Mouse (Mus musculus): ENCODE measurements around the gene Clvs2. TPM values are rescaled to one million over a fixed set of nuclear protein-coding genes. Genes with fewer than 3 reads are reported as not detected.

The Clvs2 gene
- polyA plus RNA-seq (2015; fragmentation: Nextera tagmentation; extraction: Ambion mirVana): 0.07 TPM in 1 of 2 replicates, not detected in the other

DNA sequence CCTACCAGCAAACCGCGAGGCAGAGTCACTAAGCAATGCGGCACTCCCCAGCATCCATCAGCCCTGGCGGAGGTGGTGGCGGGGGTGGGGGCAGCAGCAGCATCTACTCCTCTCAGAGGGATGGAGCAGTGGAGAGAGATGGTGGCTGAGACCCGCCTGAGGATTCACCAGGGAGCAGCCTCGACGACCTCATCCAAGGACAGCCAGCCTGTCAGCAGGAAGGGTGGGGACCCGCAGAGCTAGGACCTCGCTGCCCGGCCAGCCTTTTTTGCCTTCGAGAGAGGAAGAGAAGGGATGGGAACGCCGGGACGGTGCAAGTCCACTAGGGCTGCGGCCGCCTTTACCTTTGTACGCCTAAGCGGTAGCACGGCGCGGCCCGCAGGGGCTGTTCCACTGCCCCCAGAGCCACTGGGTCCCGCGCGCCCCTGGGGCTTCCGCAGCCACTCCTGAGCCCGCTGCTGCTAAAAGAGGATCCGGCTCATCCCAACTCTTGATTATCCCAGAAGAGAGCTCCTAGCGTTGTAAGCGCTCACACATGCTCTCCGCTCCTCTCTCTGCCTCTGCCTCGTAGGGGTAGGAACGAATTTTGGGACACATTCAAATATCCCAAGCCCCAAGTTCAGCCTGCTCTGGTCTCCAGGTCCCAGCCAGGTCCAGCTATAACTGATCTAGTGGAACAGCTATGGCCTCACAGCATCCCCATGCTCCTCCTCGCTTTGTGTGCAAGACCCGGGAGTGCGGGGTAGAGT is at the start of gene Clvs2:
Clvs2 (minus strand) TSS at position 639 of the 749 bp plus-strand sequence.
- no peak within 1 kb of the TSS for H3K9ac ChIP-seq
- no peaks in the 10 kb centered on the region for H3K9me3 ChIP-seq (replicated peaks)
- peak within 1 kb of the TSS; percentile 33 for H3K4me3 ChIP-seq (replicated peaks)
- ATAC-seq (ENCODE audit: insufficient number of reproducible peaks, low FRiP score, low TSS enrichment, low read depth): 0 out of 2 replicates have a peak, but pooled peaks have one; percentile 34
- H3K27ac ChIP-seq (replicated peaks): no peak within 1 kb of the TSS
- under 1% methylated on average over 37 of the region's 37 CpGs for WGBS
- 0 out of 2 replicates have a peak, but pooled peaks cover 3% of the 10 kb centered on the region for H3K27me3 ChIP-seq
- H3K36me3 ChIP-seq: no peaks in the 10 kb centered on the region
- H3K4me2 ChIP-seq (replicated peaks): peak within 1 kb of the TSS; percentile 56
- H3K4me1 ChIP-seq: no peaks in the 10 kb centered on the region

DNA sequence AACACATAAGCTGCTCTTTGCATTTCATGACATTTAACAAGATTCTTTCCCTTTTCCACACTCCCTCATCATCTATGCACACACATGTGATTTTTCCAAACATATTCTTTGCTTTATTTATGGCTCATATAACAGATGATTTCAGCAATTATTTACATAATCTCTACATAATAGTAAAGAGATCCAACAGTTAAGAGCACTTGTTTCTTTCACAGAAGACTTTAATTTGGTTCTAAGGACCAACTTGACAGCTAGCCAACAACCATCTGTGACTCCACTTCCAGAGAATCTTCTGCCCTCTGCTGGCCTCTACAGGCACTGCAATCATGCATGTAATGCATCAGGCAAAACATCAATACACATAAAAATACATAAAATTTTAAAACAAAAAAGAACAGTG is 28.6 kb upstream of the Clvs2 start:
- no peak overlapping the region for H3K4me2 ChIP-seq (replicated peaks)
- H3K36me3 ChIP-seq: no peaks in the 10 kb centered on the region
- ATAC-seq (ENCODE audit: insufficient number of reproducible peaks, low FRiP score, low TSS enrichment, low read depth): no peak
- H3K27me3 ChIP-seq: no peaks in the 10 kb centered on the region
- H3K4me1 ChIP-seq: no peaks in the 10 kb centered on the region
- no peak overlapping the region for H3K27ac ChIP-seq (replicated peaks)
- H3K9ac ChIP-seq: no peak overlapping the region
- H3K9me3 ChIP-seq (replicated peaks): no peaks in the 10 kb centered on the region
- no peak overlapping the region for H3K4me3 ChIP-seq (replicated peaks)

DNA sequence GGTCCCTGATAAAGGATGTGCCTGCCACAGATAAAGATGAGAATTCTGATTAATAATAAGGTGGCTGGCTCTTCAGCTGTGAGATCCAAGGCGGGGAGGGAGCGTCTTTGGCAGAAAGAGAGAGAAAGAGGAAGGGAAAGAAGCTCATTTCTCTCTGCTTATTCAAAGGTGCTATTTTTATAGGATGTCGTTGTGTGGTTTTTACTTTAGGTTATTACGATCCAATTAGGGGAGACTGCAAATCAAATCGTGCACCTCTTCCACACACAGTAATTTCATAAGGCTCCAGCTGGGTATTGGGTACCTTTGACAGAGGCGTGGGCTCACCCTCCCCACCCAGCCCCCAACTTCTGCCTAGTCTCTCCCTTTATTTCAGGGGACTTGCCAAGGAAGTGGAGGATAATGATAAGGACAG is 985 bp downstream of the Clvs2 start:
- no peaks in the 10 kb centered on the region for H3K36me3 ChIP-seq
- no peak overlapping the region for H3K4me2 ChIP-seq (replicated peaks)
- 22% methylated on average over 6 of the region's 6 CpGs for WGBS
- H3K9ac ChIP-seq: no peak overlapping the region
- no peaks in the 10 kb centered on the region for H3K9me3 ChIP-seq (replicated peaks)
- no peak overlapping the region for H3K4me3 ChIP-seq (replicated peaks)
- ATAC-seq (ENCODE audit: insufficient number of reproducible peaks, low FRiP score, low TSS enrichment, low read depth): no peak
- H3K27ac ChIP-seq (replicated peaks): no peak overlapping the region
- no peaks in the 10 kb centered on the region for H3K4me1 ChIP-seq
- 0 out of 2 replicates have a peak, but pooled peaks cover 3% of the 10 kb centered on the region for H3K27me3 ChIP-seq

- no peak overlapping the region for H3K4me3 ChIP-seq (replicated peaks)
- H3K27me3 ChIP-seq: 0 out of 2 replicates have a peak, but pooled peaks cover 3% of the 10 kb centered on the region
- H3K9ac ChIP-seq: no peak overlapping the region
- no peaks in the 10 kb centered on the region for H3K9me3 ChIP-seq (replicated peaks)
- 91% methylated on average over 8 of the region's 8 CpGs for WGBS
- H3K4me2 ChIP-seq (replicated peaks): no peak overlapping the region
- H3K4me1 ChIP-seq: no peaks in the 10 kb centered on the region
- no peaks in the 10 kb centered on the region for H3K36me3 ChIP-seq
- no peak overlapping the region for H3K27ac ChIP-seq (replicated peaks)
- ATAC-seq (ENCODE audit: insufficient number of reproducible peaks, low FRiP score, low TSS enrichment, low read depth): no peak
Measured at GRCm38 (mm10) chr10:33622700-33623099, 1.9 kb downstream of the Clvs2 start.

DNA sequence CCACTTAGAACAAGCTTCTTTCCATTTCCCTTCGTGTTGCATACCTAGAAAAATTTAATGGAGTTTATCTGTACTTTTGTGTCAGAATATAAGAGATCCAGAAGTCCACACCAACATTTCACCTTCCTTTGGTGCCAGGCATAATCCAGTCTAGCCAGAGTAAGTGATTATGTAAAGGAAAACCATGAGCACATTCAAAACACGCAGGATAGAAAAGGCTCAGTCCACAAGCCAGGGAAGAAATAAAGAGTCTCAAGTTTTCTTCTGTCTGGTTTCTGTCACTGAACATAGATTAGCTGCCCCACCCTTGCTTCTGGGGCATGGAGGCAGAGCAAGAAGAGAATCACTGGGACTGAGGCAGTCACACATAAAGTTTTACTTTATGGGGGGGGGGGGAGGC is 8.4 kb downstream of the Clvs2 start:
- no peak overlapping the region for H3K4me2 ChIP-seq (replicated peaks)
- no peak overlapping the region for H3K4me3 ChIP-seq (replicated peaks)
- WGBS: 72% methylated on average over 2 of the region's 2 CpGs
- H3K9ac ChIP-seq: no peak overlapping the region
- H3K9me3 ChIP-seq (replicated peaks): no peaks in the 10 kb centered on the region
- no peaks in the 10 kb centered on the region for H3K27me3 ChIP-seq
- no peak overlapping the region for H3K27ac ChIP-seq (replicated peaks)
- ATAC-seq (ENCODE audit: insufficient number of reproducible peaks, low FRiP score, low TSS enrichment, low read depth): no peak
- no peaks in the 10 kb centered on the region for H3K4me1 ChIP-seq
- H3K36me3 ChIP-seq: no peaks in the 10 kb centered on the region

DNA sequence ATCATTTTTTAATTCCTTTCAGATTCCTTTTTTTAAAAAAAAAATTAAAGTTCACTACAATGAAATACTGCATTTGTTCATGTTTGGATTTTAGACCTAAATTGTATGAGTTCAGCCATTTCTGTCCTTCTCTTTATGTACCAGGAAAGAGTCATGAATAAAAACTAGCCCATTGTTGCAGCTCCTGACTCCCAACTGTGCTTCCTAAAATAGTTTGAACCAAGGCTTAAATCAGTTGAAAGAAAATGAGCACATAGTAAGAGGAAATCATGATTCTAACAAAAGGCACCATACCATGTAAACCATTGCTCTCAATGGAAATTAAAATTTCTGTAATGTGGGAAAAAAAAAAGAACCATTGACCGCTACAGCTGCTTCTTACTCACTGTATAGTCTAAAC is 11.4 kb downstream of the Clvs2 start:
- Histone ChIP-seq H3K9ac (no peak overlapping the region), H3K27ac (replicated peaks) (no peak overlapping the region), H3K4me3 (replicated peaks) (no peak overlapping the region), H3K4me1 (no peaks in the 10 kb centered on the region), H3K9me3 (replicated peaks) (no peaks in the 10 kb centered on the region), H3K4me2 (replicated peaks) (no peak overlapping the region), H3K27me3 (no peaks in the 10 kb centered on the region), H3K36me3 (no peaks in the 10 kb centered on the region)
- WGBS: 92% methylated on average over 1 of the region's 1 CpGs
- no peak for ATAC-seq (ENCODE audit: insufficient number of reproducible peaks, low FRiP score, low TSS enrichment, low read depth)

DNA sequence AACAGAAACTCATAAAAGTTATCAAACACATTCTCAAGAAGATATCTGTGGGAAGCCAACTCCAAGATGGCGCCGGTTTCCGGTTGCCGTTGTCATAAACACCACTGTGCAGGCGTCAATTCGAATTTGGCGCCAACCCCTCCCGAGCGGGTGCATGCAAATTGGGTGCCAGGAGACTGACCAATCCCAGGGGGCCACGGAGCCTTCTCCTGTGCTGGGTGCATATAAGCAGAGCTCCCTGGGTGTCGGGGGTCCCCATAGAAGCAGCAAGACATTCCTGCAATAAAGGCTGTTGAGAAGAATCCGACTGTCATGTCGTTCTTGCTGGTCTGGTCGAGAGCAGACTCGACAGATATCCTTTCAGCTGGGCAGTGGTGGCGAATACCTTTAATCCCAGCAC is 31.8 kb downstream of the Clvs2 start:
- Histone ChIP-seq H3K9ac (no peak overlapping the region), H3K4me2 (replicated peaks) (no peak overlapping the region), H3K9me3 (replicated peaks) (no peaks in the 10 kb centered on the region), H3K4me1 (no peaks in the 10 kb centered on the region), H3K4me3 (replicated peaks) (no peak overlapping the region), H3K27me3 (no peaks in the 10 kb centered on the region), H3K36me3 (no peaks in the 10 kb centered on the region), H3K27ac (replicated peaks) (no peak overlapping the region)
- 91% methylated on average over 16 of the region's 16 CpGs for WGBS
- ATAC-seq (ENCODE audit: insufficient number of reproducible peaks, low FRiP score, low TSS enrichment, low read depth): no peak

DNA sequence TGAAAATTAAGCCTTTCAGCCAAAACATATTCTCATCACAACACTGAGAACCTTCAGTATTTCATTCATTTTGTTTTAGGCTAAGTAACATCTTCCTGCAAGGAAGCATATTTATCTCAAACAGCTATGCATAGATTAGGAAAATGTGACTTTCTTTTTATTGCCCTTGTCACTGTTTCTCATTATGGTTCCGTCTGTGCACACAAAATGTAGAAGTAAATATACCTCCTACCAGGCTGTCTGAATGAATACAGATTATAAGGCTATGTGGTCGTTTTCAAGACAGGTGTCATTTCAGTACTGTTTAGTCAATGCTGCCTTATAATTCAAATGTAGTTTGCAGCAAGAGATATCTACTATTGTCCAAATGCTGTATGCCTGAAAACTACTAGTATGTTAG is 35.8 kb downstream of the Clvs2 start:
- no peaks in the 10 kb centered on the region for H3K27me3 ChIP-seq
- no peak overlapping the region for H3K27ac ChIP-seq (replicated peaks)
- H3K4me1 ChIP-seq: no peaks in the 10 kb centered on the region
- H3K4me2 ChIP-seq (replicated peaks): no peak overlapping the region
- H3K36me3 ChIP-seq: no peaks in the 10 kb centered on the region
- ATAC-seq (ENCODE audit: insufficient number of reproducible peaks, low FRiP score, low TSS enrichment, low read depth): no peak
- no peak overlapping the region for H3K4me3 ChIP-seq (replicated peaks)
- 49% methylated on average over 2 of the region's 2 CpGs for WGBS
- H3K9ac ChIP-seq: no peak overlapping the region
- H3K9me3 ChIP-seq (replicated peaks): no peaks in the 10 kb centered on the region

- ATAC-seq (ENCODE audit: insufficient number of reproducible peaks, low FRiP score, low TSS enrichment, low read depth): no peak
- H3K9me3 ChIP-seq (replicated peaks): no peaks in the 10 kb centered on the region
- H3K9ac ChIP-seq: no peak overlapping the region
- H3K27ac ChIP-seq (replicated peaks): no peak overlapping the region
- WGBS: 66% methylated on average over 2 of the region's 2 CpGs
- H3K27me3 ChIP-seq: no peaks in the 10 kb centered on the region
- H3K4me3 ChIP-seq (replicated peaks): no peak overlapping the region
- no peak overlapping the region for H3K4me2 ChIP-seq (replicated peaks)
- H3K36me3 ChIP-seq: no peaks in the 10 kb centered on the region
- no peaks in the 10 kb centered on the region for H3K4me1 ChIP-seq
Measured at GRCm38 (mm10) chr10:33587118-33587517, 37.5 kb downstream of the Clvs2 start.

DNA sequence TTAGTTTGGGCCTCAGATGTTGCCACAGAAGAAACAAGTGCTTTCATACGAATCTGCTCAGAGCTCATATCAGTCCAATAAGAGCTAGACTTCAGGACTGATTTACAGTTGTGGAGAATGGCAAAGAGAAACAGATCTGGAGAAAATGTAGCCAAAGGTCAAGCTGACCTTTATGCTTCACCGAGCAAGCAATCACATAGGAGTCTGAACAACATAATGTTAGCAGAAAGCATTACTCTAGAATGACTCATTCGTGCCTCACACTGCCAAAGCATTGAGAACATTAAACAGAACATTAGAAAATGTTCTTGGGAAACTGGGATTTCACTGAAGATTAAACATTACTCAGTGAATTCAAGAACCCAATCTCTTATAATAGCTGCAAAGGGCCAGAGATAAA is 66.5 kb downstream of the Clvs2 start:
- no peaks in the 10 kb centered on the region for H3K4me1 ChIP-seq
- ATAC-seq (ENCODE audit: insufficient number of reproducible peaks, low FRiP score, low TSS enrichment, low read depth): no peak
- no peak overlapping the region for H3K4me3 ChIP-seq (replicated peaks)
- 63% methylated on average over 3 of the region's 3 CpGs for WGBS
- no peaks in the 10 kb centered on the region for H3K9me3 ChIP-seq (replicated peaks)
- no peaks in the 10 kb centered on the region for H3K27me3 ChIP-seq
- no peaks in the 10 kb centered on the region for H3K36me3 ChIP-seq
- H3K4me2 ChIP-seq (replicated peaks): no peak overlapping the region
- H3K27ac ChIP-seq (replicated peaks): no peak overlapping the region
- H3K9ac ChIP-seq: no peak overlapping the region

- Histone ChIP-seq H3K4me2 (replicated peaks) (no peak overlapping the region), H3K9ac (no peak overlapping the region), H3K36me3 (no peaks in the 10 kb centered on the region), H3K27me3 (no peaks in the 10 kb centered on the region), H3K27ac (replicated peaks) (no peak overlapping the region), H3K4me1 (no peaks in the 10 kb centered on the region), H3K4me3 (replicated peaks) (no peak overlapping the region), H3K9me3 (replicated peaks) (no peaks in the 10 kb centered on the region)
- ATAC-seq (ENCODE audit: insufficient number of reproducible peaks, low FRiP score, low TSS enrichment, low read depth): no peak
- WGBS: 72% methylated on average over 4 of the region's 4 CpGs
Measured at GRCm38 (mm10) chr10:33540331-33540730, 84.2 kb downstream of the Clvs2 start.
